Mouse (Mus musculus) heart, embryonic 16.5 days (tissue): Measurements from ENCODE around the gene Trappc10. TPM values are rescaled to one million over a fixed set of nuclear protein-coding genes. Genes with fewer than 3 reads are reported as not detected.

Experiments used
- ATAC-seq: fragments of 200-750 bp; cut with Nextera tagmentation; replicated peaks from 2 replicates; pipeline ENCODE4 v1.8.0; 2017; ENCODE audit warnings: moderate number of reproducible peaks; ENCODE audit not compliant: insufficient read depth, low FRiP score; ENCODE audit errors: extremely low read depth
- H3K27ac ChIP-seq: fragments of 300-500 bp; sonication (generic); 2 replicates; pipeline ENCODE4 v1.5.1; 2014; ENCODE audit warnings: mild to moderate bottlenecking, low read length, control low read depth, moderate library complexity
- H3K27me3 ChIP-seq: fragments of 300-500 bp; sonication (generic); 2 replicates; pipeline ENCODE4 v1.6.1; 2014; ENCODE audit warnings: low read length, mixed read lengths; ENCODE audit not compliant: control insufficient read depth, insufficient read depth
- H3K36me3 ChIP-seq: fragments of 300-500 bp; sonication (generic); 2 replicates; pipeline ENCODE4 v1.6.1; 2014; ENCODE audit not compliant: control insufficient read depth, insufficient read depth
- H3K4me1 ChIP-seq: fragments of 300-500 bp; sonication (generic); 2 replicates; pipeline ENCODE4 v1.6.1; 2014; ENCODE audit warnings: low read length, mixed read lengths; ENCODE audit not compliant: control insufficient read depth, insufficient read depth
- H3K4me2 ChIP-seq: fragments of 300-500 bp; sonication (generic); 2 replicates; pipeline ENCODE4 v1.6.1; 2014; ENCODE audit warnings: low read depth, mild to moderate bottlenecking, control low read depth, low read length
- H3K4me3 ChIP-seq: fragments of 300-500 bp; sonication (generic); 2 replicates; pipeline ENCODE4 v1.5.1; 2014; ENCODE audit warnings: mild to moderate bottlenecking, control low read depth, low read length
- H3K9ac ChIP-seq: fragments of 300-500 bp; sonication (generic); 2 replicates; pipeline ENCODE4 v1.6.1; 2014; ENCODE audit warnings: low read length, control low read depth
- H3K9me3 ChIP-seq: fragments of 300-500 bp; sonication (generic); replicated peaks from 2 replicates; pipeline ENCODE4 v1.6.1; 2016; ENCODE audit warnings: low read length; ENCODE audit not compliant: control insufficient read depth
- WGBS: fragments of 180-500 bp; shearing (Covaris S2); extraction: QIAGEN DNeasy Blood & Tissue Kit; methylation state at CpG from one replicate; pipeline ENCODE4 v1.1.7; 2014; 5-methylcytosine and 5-hydroxymethylcytosine counted together
- polyA plus RNA-seq: library from polyadenylated mRNA; unstranded; fragments of >200 nt; fragmentation: Nextera tagmentation; extraction: Ambion mirVana; gene quantifications from 2 replicates; pipeline ENCODE4 v1.2.1, GENCODE M21; 2015

Gene Trappc10
- polyA plus RNA-seq, 1 experiment from 2014 or later: 7.0 TPM

GRCm38 (mm10) chr10:78285409-78285808, 41.0 kb upstream of the Trappc10 start:
- Histone ChIP-seq H3K4me2 (no peak overlapping the region), H3K4me1 (no peaks in the 10 kb centered on the region), H3K27ac (no peak overlapping the region), H3K9ac (no peak overlapping the region), H3K4me3 (no peak overlapping the region), H3K36me3 (peaks cover 46% of the 10 kb centered on the region), H3K27me3 (no peaks in the 10 kb centered on the region), H3K9me3 (no peaks in the 10 kb centered on the region)
- 68% methylated on average over 6 of the region's 6 CpGs for WGBS
- ATAC-seq: no peak

- no peak overlapping the region for H3K27ac ChIP-seq
- WGBS: 86% methylated on average over 12 of the region's 12 CpGs
- H3K36me3 ChIP-seq: peaks cover 49% of the 10 kb centered on the region
- no peaks in the 10 kb centered on the region for H3K9me3 ChIP-seq
- H3K4me2 ChIP-seq: no peak overlapping the region
- no peak overlapping the region for H3K4me3 ChIP-seq
- no peak overlapping the region for H3K9ac ChIP-seq
- H3K27me3 ChIP-seq: no peaks in the 10 kb centered on the region
- H3K4me1 ChIP-seq: no peaks in the 10 kb centered on the region
- no peak for ATAC-seq
Measured at GRCm38 (mm10) chr10:78284812-78285211, 40.4 kb upstream of the Trappc10 start.

DNA sequence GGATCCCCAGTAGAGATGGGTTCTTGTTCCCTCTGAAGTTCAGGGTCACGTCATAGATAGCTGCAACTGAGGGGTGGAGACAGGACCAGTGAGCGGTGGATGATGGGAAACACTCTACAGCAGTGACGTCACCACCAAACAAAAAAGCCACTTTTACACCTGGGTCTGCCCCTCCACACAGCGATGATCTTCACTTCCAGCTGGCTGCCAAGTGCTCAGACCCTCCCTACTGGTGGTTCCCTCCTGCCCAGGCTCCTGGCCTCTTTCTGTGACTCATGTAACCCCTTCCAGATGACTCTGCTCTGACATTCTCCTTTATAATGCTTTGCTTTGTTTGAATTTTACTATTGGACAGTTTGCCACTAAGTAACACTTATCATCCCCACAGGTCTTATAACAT, 38.0 kb upstream of the Trappc10 start:
- Histone ChIP-seq H3K27ac (no peak overlapping the region), H3K9me3 (no peaks in the 10 kb centered on the region), H3K9ac (no peak overlapping the region), H3K4me2 (no peak overlapping the region), H3K36me3 (peaks cover 47% of the 10 kb centered on the region), H3K27me3 (no peaks in the 10 kb centered on the region), H3K4me1 (no peaks in the 10 kb centered on the region), H3K4me3 (no peak overlapping the region)
- no peak for ATAC-seq
- WGBS: 82% methylated on average over 4 of the region's 4 CpGs

DNA sequence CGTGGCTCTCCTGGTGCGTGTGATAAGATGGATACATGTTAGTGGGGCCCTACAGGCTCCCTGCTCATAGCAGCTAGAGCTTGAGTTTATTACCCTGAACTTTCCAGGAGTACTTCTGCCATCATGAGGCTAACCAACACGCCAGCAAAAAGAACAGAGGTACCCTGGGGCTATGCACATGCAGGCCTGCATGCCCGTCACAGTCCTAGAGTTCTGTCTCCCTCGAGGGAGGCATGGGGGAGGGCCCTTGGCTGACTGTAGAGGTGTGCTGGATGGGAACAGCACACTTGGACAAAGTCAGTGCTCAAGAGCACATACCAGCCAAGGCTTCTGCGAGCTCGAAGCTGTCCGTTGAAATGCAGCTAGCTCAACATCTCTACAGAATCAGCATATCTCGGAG, 36.0 kb upstream of the Trappc10 start:
- no peak overlapping the region for H3K4me3 ChIP-seq
- H3K4me1 ChIP-seq: no peaks in the 10 kb centered on the region
- H3K27ac ChIP-seq: no peak overlapping the region
- no peak overlapping the region for H3K9ac ChIP-seq
- H3K27me3 ChIP-seq: no peaks in the 10 kb centered on the region
- H3K36me3 ChIP-seq: peaks cover 38% of the 10 kb centered on the region
- no peak for ATAC-seq
- H3K9me3 ChIP-seq: no peaks in the 10 kb centered on the region
- no peak overlapping the region for H3K4me2 ChIP-seq
- WGBS: 82% methylated on average over 9 of the region's 9 CpGs

GRCm38 (mm10) chr10:78279210-78279609, 34.8 kb upstream of the Trappc10 start:
- H3K9me3 ChIP-seq: no peaks in the 10 kb centered on the region
- no peak overlapping the region for H3K4me3 ChIP-seq
- H3K4me1 ChIP-seq: no peaks in the 10 kb centered on the region
- no peak overlapping the region for H3K4me2 ChIP-seq
- no peak overlapping the region for H3K9ac ChIP-seq
- H3K36me3 ChIP-seq: peaks cover 38% of the 10 kb centered on the region
- H3K27ac ChIP-seq: no peak overlapping the region
- WGBS: 55% methylated on average over 8 of the region's 8 CpGs
- ATAC-seq: peak; percentile 61; the same call in 1 of the 2 replicates
- H3K27me3 ChIP-seq: no peaks in the 10 kb centered on the region

GRCm38 (mm10) chr10:78277835-78278234, 33.4 kb upstream of the Trappc10 start:
- Histone ChIP-seq H3K4me3 (no peak overlapping the region), H3K4me1 (peaks cover 6% of the 10 kb centered on the region), H3K9me3 (no peaks in the 10 kb centered on the region), H3K9ac (no peak overlapping the region), H3K4me2 (no peak overlapping the region), H3K36me3 (peaks cover 37% of the 10 kb centered on the region), H3K27ac (no peak overlapping the region), H3K27me3 (no peaks in the 10 kb centered on the region)
- WGBS: 57% methylated on average over 3 of the region's 3 CpGs
- ATAC-seq: no peak

- Histone ChIP-seq H3K4me2 (no peak overlapping the region), H3K27ac (no peak overlapping the region), H3K4me1 (peaks cover 9% of the 10 kb centered on the region), H3K9me3 (no peaks in the 10 kb centered on the region), H3K36me3 (peaks cover 24% of the 10 kb centered on the region), H3K4me3 (no peak overlapping the region), H3K9ac (no peak overlapping the region), H3K27me3 (no peaks in the 10 kb centered on the region)
- 91% methylated on average over 4 of the region's 4 CpGs for WGBS
- ATAC-seq: no peak
Measured at GRCm38 (mm10) chr10:78276242-78276641, 31.8 kb upstream of the Trappc10 start.

GRCm38 (mm10) chr10:78272932-78273331, 28.5 kb upstream of the Trappc10 start:
- peaks cover 9% of the 10 kb centered on the region for H3K4me1 ChIP-seq
- no peaks in the 10 kb centered on the region for H3K9me3 ChIP-seq
- no peak overlapping the region for H3K4me2 ChIP-seq
- peak; percentile 73 for ATAC-seq
- no peak overlapping the region for H3K9ac ChIP-seq
- 21% methylated on average over 8 of the region's 9 CpGs for WGBS
- H3K4me3 ChIP-seq: no peak overlapping the region
- no peaks in the 10 kb centered on the region for H3K27me3 ChIP-seq
- peaks cover 13% of the 10 kb centered on the region for H3K36me3 ChIP-seq
- no peak overlapping the region; the same call in 1 of the 2 replicates for H3K27ac ChIP-seq

GRCm38 (mm10) chr10:78265881-78266280, 21.4 kb upstream of the Trappc10 start:
- peaks cover 3% of the 10 kb centered on the region; the same call in 1 of the 2 replicates for H3K9me3 ChIP-seq
- H3K4me2 ChIP-seq: no peak overlapping the region
- no peaks in the 10 kb centered on the region for H3K36me3 ChIP-seq
- ATAC-seq: no peak
- H3K4me1 ChIP-seq: no peaks in the 10 kb centered on the region
- no peak overlapping the region for H3K4me3 ChIP-seq
- no peak overlapping the region for H3K27ac ChIP-seq
- H3K9ac ChIP-seq: no peak overlapping the region
- WGBS: 57% methylated on average over 3 of the region's 3 CpGs
- no peaks in the 10 kb centered on the region for H3K27me3 ChIP-seq
